Mouse (Mus musculus): ENCODE measurements around the gene Timm13.
A peak's percentile ranks its signal among the peaks of the same experiment; 100 is the strongest.

Timm13 gene

GRCm38 (mm10) chr10:80900318-80901247 is at the start of gene Timm13:
Gene Timm13, minus strand, starts transcription at chr10:80900969.
- DNase-seq = peak; percentile 97 to 98

GRCm38 (mm10) chr10:80950314-80950713 is 49.5 kb upstream of the Timm13 start:
- no peak for DNase-seq

- no peak for DNase-seq
These were observed 48.3 kb upstream of the Timm13 start for GRCm38 (mm10) chr10:80949081-80949480.

GRCm38 (mm10) chr10:80948570-80948969 is 47.8 kb upstream of the Timm13 start:
- no peak for DNase-seq

GRCm38 (mm10) chr10:80947802-80948201 is 47.0 kb upstream of the Timm13 start:
- peak; percentile 53 to 58 for DNase-seq

GRCm38 (mm10) chr10:80946684-80947437 is 46.1 kb upstream of the Timm13 start:
- no peak for DNase-seq

- no peak for DNase-seq
These were observed 43.5 kb upstream of the Timm13 start for GRCm38 (mm10) chr10:80944231-80944630.

- DNase-seq = no peak
These were observed 42.9 kb upstream of the Timm13 start for GRCm38 (mm10) chr10:80943701-80944100.

GRCm38 (mm10) chr10:80942919-80943318 is 42.1 kb upstream of the Timm13 start:
- DNase-seq = no peak

GRCm38 (mm10) chr10:80940988-80941347 is 40.2 kb upstream of the Timm13 start:
- DNase-seq = no peak

GRCm38 (mm10) chr10:80940320-80940987 is 39.7 kb upstream of the Timm13 start:
- peak in 1 of 2 experiments; percentile 53 for DNase-seq

GRCm38 (mm10) chr10:80939671-80940070 is 38.9 kb upstream of the Timm13 start:
- DNase-seq = peak; percentile 74 to 78

- DNase-seq = peak in 1 of 2 experiments; percentile 55
These were observed 38.2 kb upstream of the Timm13 start for GRCm38 (mm10) chr10:80938831-80939550.

- DNase-seq = peak; percentile 82 to 84
These were observed 36.9 kb upstream of the Timm13 start for GRCm38 (mm10) chr10:80937646-80938045.

GRCm38 (mm10) chr10:80936810-80937164 is 36.0 kb upstream of the Timm13 start:
- no peak for DNase-seq

- peak; percentile 85 to 90 for DNase-seq
These were observed 35.5 kb upstream of the Timm13 start for GRCm38 (mm10) chr10:80936135-80936809.

- peak in 1 of 2 experiments; percentile 42 for DNase-seq
These were observed 34.9 kb upstream of the Timm13 start for GRCm38 (mm10) chr10:80935698-80936097.

- DNase-seq = no peak
These were observed 34.5 kb upstream of the Timm13 start for GRCm38 (mm10) chr10:80935241-80935640.

GRCm38 (mm10) chr10:80934136-80934985 is 33.6 kb upstream of the Timm13 start:
- DNase-seq = no peak

GRCm38 (mm10) chr10:80933421-80933979 is 32.7 kb upstream of the Timm13 start:
- DNase-seq = peak in 1 of 2 experiments; percentile 43

All from cerebellum, postnatal 10 days (tissue).